Mouse (Mus musculus) stomach, postnatal 0 days (tissue): ENCODE data around the gene S100z. TPM values are rescaled to one million over a fixed set of nuclear protein-coding genes. Genes with fewer than 3 reads are reported as not detected.

Experiments used
- ATAC-seq: fragments of 200-750 bp; cut with Nextera tagmentation; 2 replicates; pipeline ENCODE4 v1.8.0; 2017; ENCODE audit not compliant: low FRiP score, low TSS enrichment
- DNase-seq: peaks from one replicate; pipeline ENCODE4 v3.0.0-alpha.2; 2016; ENCODE audit warnings: low spot score
- H3K27ac ChIP-seq: fragments of 300-500 bp; sonication (generic); replicated peaks from 2 replicates; pipeline ENCODE4 v1.5.1; 2014; ENCODE audit warnings: mild to moderate bottlenecking, control low read depth
- H3K27me3 ChIP-seq: fragments of 300-500 bp; sonication (generic); 2 replicates; pipeline ENCODE4 v1.6.1; 2014; ENCODE audit warnings: low read length; ENCODE audit not compliant: control insufficient read depth, insufficient read depth
- H3K36me3 ChIP-seq: fragments of 300-500 bp; sonication (generic); 2 replicates; pipeline ENCODE4 v1.6.1; 2014; ENCODE audit warnings: low read length, mixed read lengths; ENCODE audit not compliant: control insufficient read depth, insufficient read depth
- H3K4me1 ChIP-seq: fragments of 300-500 bp; sonication (generic); replicated peaks from 2 replicates; pipeline ENCODE4 v1.6.1; 2014; ENCODE audit warnings: antibody characterized with exemption; ENCODE audit not compliant: control insufficient read depth, insufficient read depth
- H3K4me2 ChIP-seq: fragments of 300-500 bp; sonication (generic); replicated peaks from 2 replicates; pipeline ENCODE4 v1.6.1; 2014; ENCODE audit warnings: low read depth, mild to moderate bottlenecking, control low read depth, moderate library complexity
- H3K4me3 ChIP-seq: fragments of 300-500 bp; sonication (generic); 2 replicates; pipeline ENCODE4 v1.5.1; 2014; ENCODE audit warnings: low read depth, low read length, control low read depth
- H3K9ac ChIP-seq: fragments of 300-500 bp; sonication (generic); 2 replicates; pipeline ENCODE4 v1.6.1; 2014; ENCODE audit warnings: mild to moderate bottlenecking, low read length, control low read depth, mixed read lengths
- H3K9me3 ChIP-seq: fragments of 300-500 bp; sonication (generic); 2 replicates; pipeline ENCODE4 v1.6.1; 2016; ENCODE audit warnings: low read length; ENCODE audit not compliant: control insufficient read depth
- CTCF ChIP-seq: IDR thresholded peaks from 2 replicates; pipeline ENCODE4 v1.5.1; 2016; ENCODE audit warnings: antibody characterized with exemption, low read depth, mild to moderate bottlenecking, moderate library complexity
- EP300 ChIP-seq: optimal IDR thresholded peaks from 2 replicates; pipeline ENCODE3; 2016; ENCODE audit warnings: antibody characterized with exemption
- WGBS: fragments of 180-500 bp; shearing (Covaris S2); extraction: QIAGEN DNeasy Blood & Tissue Kit; methylation state at CpG from one replicate; pipeline ENCODE4 v1.1.7; 2014; 5-methylcytosine and 5-hydroxymethylcytosine counted together
- polyA plus RNA-seq: library from polyadenylated mRNA; unstranded; fragments of >200 nt; fragmentation: Nextera tagmentation; extraction: Ambion mirVana; gene quantifications from 2 replicates; pipeline ENCODE4 v1.2.1, GENCODE M21; 2015

The S100z gene
- polyA plus RNA-seq, 1 experiment from 2014 or later: 0.38 TPM

DNA sequence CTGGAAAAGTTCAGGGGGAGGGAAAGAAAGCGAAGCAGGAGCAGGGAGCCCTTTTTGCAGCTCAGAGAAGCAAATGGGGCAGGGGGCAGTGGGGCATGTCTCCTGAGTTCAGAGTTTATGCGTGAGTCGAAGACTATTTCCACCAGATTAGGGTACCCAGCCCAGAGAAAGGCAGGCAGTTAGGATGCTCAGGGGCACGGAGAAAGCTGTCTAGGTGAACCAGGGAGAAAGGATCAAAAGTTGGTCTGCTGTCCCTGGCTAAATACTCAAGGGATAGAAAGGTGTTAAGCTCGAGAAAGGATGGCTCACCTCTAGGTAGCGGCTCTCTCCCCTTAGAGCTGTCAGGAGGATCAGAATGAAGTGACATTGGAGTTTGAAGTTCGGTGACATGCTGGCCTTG, 34.2 kb downstream of the S100z start:
- TF ChIP-seq EP300 (no peak), CTCF (no peak)
- Histone ChIP-seq H3K9ac (no peak overlapping the region), H3K9me3 (no peaks in the 10 kb centered on the region), H3K4me3 (peak overlapping the region; percentile 42; the same call in 1 of the 2 replicates), H3K36me3 (no peaks in the 10 kb centered on the region), H3K27me3 (peaks cover 10% of the 10 kb centered on the region), H3K27ac (no peak overlapping the region), H3K4me1 (no peaks in the 10 kb centered on the region), H3K4me2 (peak overlapping the region; percentile 73; the same call in 1 of the 2 replicates)
- ATAC-seq (no peak), DNase-seq (no peak)
- WGBS: 26% methylated on average over 7 of the region's 7 CpGs

DNA sequence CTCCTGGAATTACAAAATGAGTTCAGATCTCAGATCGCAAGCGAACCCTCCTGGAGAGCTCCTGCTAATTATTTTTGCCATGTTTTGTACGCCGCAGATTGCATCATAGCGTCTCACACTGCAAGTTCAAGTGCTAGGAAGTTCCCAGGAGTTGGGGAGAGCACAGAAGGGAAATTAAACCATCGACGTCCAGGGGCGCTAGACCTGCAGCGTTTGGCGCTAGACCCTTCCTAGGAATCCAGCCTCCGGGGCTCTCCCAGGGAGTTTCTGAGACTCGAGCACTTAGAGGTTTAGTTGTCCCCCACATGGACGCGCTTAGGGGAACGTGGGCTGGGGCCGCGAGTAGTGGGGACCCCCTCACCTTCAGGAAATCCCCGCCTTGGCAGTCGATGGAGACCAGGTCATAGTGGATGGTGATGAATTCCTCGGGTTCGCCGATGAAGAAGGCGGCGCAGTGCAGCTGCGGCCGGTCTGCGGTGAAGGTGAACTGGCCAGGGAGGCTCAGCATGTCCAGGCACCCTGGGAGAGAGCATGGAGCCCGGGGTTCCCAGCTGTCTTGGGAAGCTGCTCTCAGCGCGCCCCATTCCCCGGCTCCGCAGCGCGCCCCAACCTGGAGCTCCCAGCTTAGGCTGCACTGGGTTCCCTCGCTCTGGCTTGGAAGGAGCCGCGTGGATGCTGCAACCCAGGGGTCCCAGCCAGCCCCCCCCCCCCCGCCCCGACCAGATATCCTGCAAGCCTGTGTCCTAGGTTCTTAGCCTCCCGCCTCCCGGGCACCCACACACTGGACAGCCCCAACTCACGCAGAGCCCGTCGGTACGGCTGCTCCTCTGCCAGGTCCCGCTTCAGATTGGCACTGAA, 34.9 kb downstream of the S100z start:
- Histone ChIP-seq H3K4me2 (peak overlapping the region; percentile 73), H3K27me3 (peaks cover 10% of the 10 kb centered on the region), H3K9me3 (no peaks in the 10 kb centered on the region), H3K9ac (0 out of 2 replicates have a peak overlapping the region, but pooled peaks have one; percentile 31), H3K4me3 (peak overlapping the region; percentile 42), H3K27ac (no peak overlapping the region), H3K36me3 (no peaks in the 10 kb centered on the region), H3K4me1 (no peaks in the 10 kb centered on the region)
- ATAC-seq (peak; percentile 49; the same call in 1 of the 2 replicates), DNase-seq (peak; percentile 36)
- TF ChIP-seq CTCF (peak; percentile 63), EP300 (no peak)
- WGBS: 2% methylated on average over 43 of the region's 46 CpGs

- Histone ChIP-seq H3K27ac (no peak overlapping the region), H3K4me1 (no peaks in the 10 kb centered on the region), H3K9me3 (no peaks in the 10 kb centered on the region), H3K4me2 (no peak overlapping the region; the same call in 1 of the 2 replicates), H3K36me3 (no peaks in the 10 kb centered on the region), H3K27me3 (peaks cover 10% of the 10 kb centered on the region), H3K9ac (no peak overlapping the region), H3K4me3 (0 out of 2 replicates have a peak overlapping the region, but pooled peaks have one; percentile 42)
- TF ChIP-seq CTCF (no peak), EP300 (no peak)
- ATAC-seq: no peak
- DNase-seq: no peak
- 31% methylated on average over 4 of the region's 4 CpGs for WGBS
Observed at GRCm38 (mm10) chr13:95442901-95443300, 35.6 kb downstream of the S100z start.

DNA sequence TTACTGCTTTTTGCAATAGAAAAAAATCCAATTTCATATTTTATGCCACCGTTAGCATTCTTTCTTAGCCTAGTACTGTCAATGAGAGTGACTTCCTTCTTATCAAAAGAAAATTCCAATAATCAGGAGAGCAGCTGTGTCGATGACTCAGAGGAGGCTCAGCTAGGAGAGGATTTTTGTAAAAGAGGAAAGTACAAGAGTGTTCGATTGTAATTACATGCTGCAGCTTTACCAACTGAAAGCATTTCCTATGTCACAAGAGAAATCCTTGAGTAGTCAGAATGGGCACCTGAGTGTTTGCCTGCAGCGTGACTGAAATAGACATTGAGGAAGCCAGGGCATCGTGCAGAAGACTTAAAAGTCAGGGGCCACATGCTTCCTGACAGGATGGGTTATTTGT, 39.0 kb downstream of the S100z start:
- Histone ChIP-seq H3K4me2 (no peak overlapping the region), H3K27ac (no peak overlapping the region), H3K4me1 (no peaks in the 10 kb centered on the region), H3K4me3 (no peak overlapping the region), H3K9ac (no peak overlapping the region), H3K27me3 (peaks cover 9% of the 10 kb centered on the region), H3K9me3 (no peaks in the 10 kb centered on the region), H3K36me3 (no peaks in the 10 kb centered on the region)
- ATAC-seq (no peak), DNase-seq (no peak)
- no peak for TF ChIP-seq CTCF
- no peak for TF ChIP-seq EP300
- WGBS: 71% methylated on average over 5 of the region's 5 CpGs

- Histone ChIP-seq H3K27ac (no peak overlapping the region), H3K9me3 (no peaks in the 10 kb centered on the region), H3K36me3 (no peaks in the 10 kb centered on the region), H3K9ac (no peak overlapping the region), H3K4me3 (no peak overlapping the region), H3K4me2 (no peak overlapping the region), H3K27me3 (no peaks in the 10 kb centered on the region), H3K4me1 (no peaks in the 10 kb centered on the region)
- ATAC-seq (no peak), DNase-seq (no peak)
- 52% methylated on average over 10 of the region's 10 CpGs for WGBS
- TF ChIP-seq CTCF: no peak
- no peak for TF ChIP-seq EP300
Observed at GRCm38 (mm10) chr13:95431760-95432159, 46.8 kb downstream of the S100z start.

DNA sequence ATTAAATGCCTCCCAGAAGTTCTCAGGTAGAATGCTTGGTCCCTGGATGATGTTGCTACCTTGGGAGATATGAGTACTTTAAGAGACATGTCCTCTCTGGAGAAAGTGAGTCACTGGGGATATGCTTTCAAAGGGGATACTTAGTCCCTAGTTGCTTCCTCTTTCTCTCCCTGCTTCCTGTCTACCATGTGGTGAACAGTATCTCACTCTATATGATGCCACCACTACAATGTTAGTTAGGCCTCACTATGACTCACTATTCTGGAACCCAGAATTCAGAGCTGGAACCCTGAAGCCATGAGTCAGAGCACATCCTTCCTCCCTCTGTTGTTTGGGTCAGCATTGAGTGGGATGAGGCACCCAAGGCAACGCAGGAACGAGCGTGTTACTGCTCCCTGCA, 51.0 kb downstream of the S100z start:
- DNase-seq: no peak
- H3K4me2 ChIP-seq: no peak overlapping the region
- no peak for ATAC-seq
- H3K36me3 ChIP-seq: no peaks in the 10 kb centered on the region
- TF ChIP-seq CTCF: no peak
- H3K4me1 ChIP-seq: no peaks in the 10 kb centered on the region
- no peaks in the 10 kb centered on the region for H3K9me3 ChIP-seq
- no peak overlapping the region for H3K27ac ChIP-seq
- H3K27me3 ChIP-seq: no peaks in the 10 kb centered on the region
- no peak overlapping the region for H3K9ac ChIP-seq
- no peak overlapping the region for H3K4me3 ChIP-seq
- 79% methylated on average over 3 of the region's 3 CpGs for WGBS

Other genes with a start within 250 kb of the S100z start
- gene Pde8b, start 228.4 kb downstream of the S100z start, polyA plus RNA-seq: 2.5 and 3.8 TPM in 2 replicates
- gene Zbed3, start 155.1 kb downstream of the S100z start, polyA plus RNA-seq: 24.9 and 25.4 TPM in 2 replicates
- gene Aggf1, start 103.4 kb downstream of the S100z start, polyA plus RNA-seq: 17.6 and 18.5 TPM in 2 replicates
- 0.05 and 0.08 TPM in 2 replicates for gene Crhbp, start 33.8 kb downstream of the S100z start, polyA plus RNA-seq
- 10.7 and 12.8 TPM in 2 replicates for gene F2rl1, start 46.5 kb upstream of the S100z start, polyA plus RNA-seq
- 20.1 and 23.0 TPM in 2 replicates for gene F2r, start 139.8 kb upstream of the S100z start, polyA plus RNA-seq
- 0.18 and 0.21 TPM in 2 replicates for gene F2rl2, start 218.1 kb upstream of the S100z start, polyA plus RNA-seq